Mouse (Mus musculus) liver, embryonic 11.5 days (tissue): ENCODE results near the gene Psme2. TPM values are rescaled to one million over a fixed set of nuclear protein-coding genes. Genes with fewer than 3 reads are reported as not detected.
A peak's percentile ranks its signal among the peaks of the same experiment; 100 is the strongest.

ENCODE experiments used
- ATAC-seq: fragments of 200-750 bp; cut with Nextera tagmentation; replicated peaks from 2 replicates; pipeline ENCODE4 v1.8.0; 2017; ENCODE audit warnings: moderate number of reproducible peaks, mild to moderate bottlenecking, moderate TSS enrichment, moderate library complexity; ENCODE audit not compliant: low FRiP score
- DNase-seq: peaks from one replicate; pipeline ENCODE4 v3.0.0-alpha.2; 2017; ENCODE audit warnings: low spot score
- H3K27ac ChIP-seq: fragments of 300-500 bp; sonication (generic); 2 replicates; pipeline ENCODE4 v1.5.1; 2014; ENCODE audit warnings: mild to moderate bottlenecking, low read depth, low read length, control low read depth
- H3K27me3 ChIP-seq: fragments of 300-500 bp; sonication (generic); replicated peaks from 2 replicates; pipeline ENCODE4 v1.6.1; 2014; ENCODE audit warnings: low read length, mixed read lengths; ENCODE audit not compliant: control insufficient read depth, insufficient read depth
- H3K36me3 ChIP-seq: fragments of 300-500 bp; sonication (generic); 2 replicates; pipeline ENCODE4 v1.6.1; 2014; ENCODE audit warnings: mild to moderate bottlenecking, low read length, moderate library complexity, mixed read lengths; ENCODE audit not compliant: control insufficient read depth, insufficient read depth
- H3K4me1 ChIP-seq: fragments of 300-500 bp; sonication (generic); replicated peaks from 2 replicates; pipeline ENCODE4 v1.6.1; 2014; ENCODE audit warnings: low read length, mixed read lengths; ENCODE audit not compliant: control insufficient read depth, insufficient read depth
- H3K4me2 ChIP-seq: fragments of 300-500 bp; sonication (generic); 2 replicates; pipeline ENCODE4 v1.6.1; 2014; ENCODE audit warnings: mild to moderate bottlenecking, control low read depth, moderate library complexity
- H3K4me3 ChIP-seq: fragments of 300-500 bp; sonication (generic); 2 replicates; pipeline ENCODE4 v1.5.1; 2014; ENCODE audit warnings: low read depth, low read length, control low read depth
- H3K9ac ChIP-seq: fragments of 300-500 bp; sonication (generic); 2 replicates; pipeline ENCODE4 v1.6.1; 2014; ENCODE audit warnings: low read depth, low read length, control low read depth
- H3K9me3 ChIP-seq: fragments of 300-500 bp; sonication (generic); 2 replicates; pipeline ENCODE4 v1.6.1; 2016; ENCODE audit warnings: low read length, inconsistent platforms, mixed read lengths; ENCODE audit not compliant: control insufficient read depth
- WGBS: fragments of 180-500 bp; shearing (Covaris S2); extraction: QIAGEN DNeasy Blood & Tissue Kit; methylation state at CpG from one replicate; pipeline ENCODE4 v1.1.7; 2014; 5-methylcytosine and 5-hydroxymethylcytosine counted together
- polyA plus RNA-seq: library from polyadenylated mRNA; unstranded; fragments of >200 nt; fragmentation: Nextera tagmentation; extraction: Ambion mirVana; gene quantifications from 2 replicates; pipeline ENCODE4 v1.2.1, GENCODE M21; 2014

Psme2 gene
- polyA plus RNA-seq, 1 experiment from 2014 or later, result 277 TPM

DNA sequence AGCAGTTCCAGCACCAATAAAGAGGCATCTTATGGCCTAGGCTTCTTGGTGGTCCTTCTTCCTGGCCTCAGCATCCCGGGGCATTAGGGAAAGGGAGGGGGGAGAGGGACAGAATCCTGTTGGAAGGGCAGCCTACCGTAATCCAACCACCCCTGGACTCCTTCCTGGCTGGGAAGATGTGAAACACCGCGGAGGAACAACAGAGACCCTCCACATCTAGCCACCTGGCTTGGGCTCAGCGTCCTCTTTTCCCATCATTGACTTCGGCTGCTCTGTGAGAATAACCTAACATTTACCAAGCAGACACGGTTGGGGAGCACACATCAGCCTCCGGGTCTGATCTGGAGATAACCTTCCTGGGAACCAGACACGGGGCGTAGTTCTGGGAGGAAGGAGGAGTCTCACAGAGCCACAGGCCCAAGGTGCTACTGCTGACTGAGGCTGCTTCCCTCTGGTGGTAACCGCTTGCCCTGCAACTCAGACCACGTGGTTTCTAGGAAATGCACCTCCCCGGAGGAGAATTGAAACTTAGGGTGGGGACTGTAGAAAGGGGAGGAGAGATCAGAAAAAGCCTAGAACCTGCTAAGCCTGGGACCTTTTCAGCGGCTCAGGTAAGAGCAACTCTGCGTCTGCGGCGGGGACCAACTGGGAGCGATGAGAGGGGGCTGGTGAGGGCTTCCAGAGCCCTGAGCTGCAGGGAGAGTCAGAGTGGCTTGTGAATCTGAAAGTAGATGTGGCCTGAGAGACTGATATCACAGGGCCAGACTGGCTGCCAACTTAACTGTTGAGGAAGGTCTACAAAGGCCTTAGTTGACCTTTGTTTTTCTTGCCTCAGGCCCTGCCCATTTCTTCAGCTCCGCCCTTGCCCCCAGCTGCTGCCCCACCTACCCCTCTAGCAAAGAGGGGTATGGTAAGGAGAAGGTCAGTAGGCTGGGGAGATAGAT, 13.0 kb upstream of the Psme2 start:
- ATAC-seq (peak; percentile 94), DNase-seq (peak; percentile 82)
- H3K27ac ChIP-seq, result peak overlapping the region; percentile 83
- H3K4me2 ChIP-seq, result peak overlapping the region; percentile 78
- peaks cover 46% of the 10 kb centered on the region for H3K36me3 ChIP-seq
- no peaks in the 10 kb centered on the region for H3K27me3 ChIP-seq
- peak overlapping the region; percentile 68 for H3K9ac ChIP-seq
- H3K4me3 ChIP-seq, result peak overlapping the region; percentile 60
- no peaks in the 10 kb centered on the region for H3K9me3 ChIP-seq
- peaks cover 19% of the 10 kb centered on the region for H3K4me1 ChIP-seq
- 17% methylated on average over 19 of the region's 19 CpGs for WGBS

DNA sequence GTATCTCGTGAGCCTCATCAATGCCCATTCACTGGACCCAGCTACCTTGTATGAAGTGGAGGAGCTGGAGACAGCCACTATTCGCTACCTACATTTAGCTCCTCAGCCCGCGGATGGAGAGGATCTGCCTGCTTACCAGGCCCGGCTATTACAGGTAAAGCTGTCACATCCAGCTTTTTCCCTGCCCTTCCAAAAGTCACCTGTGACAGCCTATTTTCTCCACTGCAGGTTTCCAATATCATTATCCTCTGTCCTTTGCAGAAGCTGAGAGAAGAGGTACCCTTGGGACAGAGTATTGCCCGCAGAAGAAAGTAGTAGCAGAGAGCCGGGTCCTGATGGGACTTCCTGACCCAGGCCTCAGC, 12.3 kb upstream of the Psme2 start, which contains the start of gene Irf9:
Gene Irf9, plus strand, starts transcription at position 301 of the 362 bp plus-strand sequence.
- DNase-seq, result no peak
- Histone ChIP-seq H3K36me3 (peaks cover 45% of the 10 kb centered on the region), H3K4me2 (peak within 1 kb of the TSS; percentile 78), H3K4me3 (peak within 1 kb of the TSS; percentile 60), H3K27ac (peak within 1 kb of the TSS; percentile 83), H3K4me1 (peaks cover 19% of the 10 kb centered on the region), H3K9ac (peak within 1 kb of the TSS; percentile 68), H3K9me3 (no peaks in the 10 kb centered on the region), H3K27me3 (no peaks in the 10 kb centered on the region)
- WGBS, result 84% methylated on average over 7 of the region's 7 CpGs
- ATAC-seq, result no peak

DNA sequence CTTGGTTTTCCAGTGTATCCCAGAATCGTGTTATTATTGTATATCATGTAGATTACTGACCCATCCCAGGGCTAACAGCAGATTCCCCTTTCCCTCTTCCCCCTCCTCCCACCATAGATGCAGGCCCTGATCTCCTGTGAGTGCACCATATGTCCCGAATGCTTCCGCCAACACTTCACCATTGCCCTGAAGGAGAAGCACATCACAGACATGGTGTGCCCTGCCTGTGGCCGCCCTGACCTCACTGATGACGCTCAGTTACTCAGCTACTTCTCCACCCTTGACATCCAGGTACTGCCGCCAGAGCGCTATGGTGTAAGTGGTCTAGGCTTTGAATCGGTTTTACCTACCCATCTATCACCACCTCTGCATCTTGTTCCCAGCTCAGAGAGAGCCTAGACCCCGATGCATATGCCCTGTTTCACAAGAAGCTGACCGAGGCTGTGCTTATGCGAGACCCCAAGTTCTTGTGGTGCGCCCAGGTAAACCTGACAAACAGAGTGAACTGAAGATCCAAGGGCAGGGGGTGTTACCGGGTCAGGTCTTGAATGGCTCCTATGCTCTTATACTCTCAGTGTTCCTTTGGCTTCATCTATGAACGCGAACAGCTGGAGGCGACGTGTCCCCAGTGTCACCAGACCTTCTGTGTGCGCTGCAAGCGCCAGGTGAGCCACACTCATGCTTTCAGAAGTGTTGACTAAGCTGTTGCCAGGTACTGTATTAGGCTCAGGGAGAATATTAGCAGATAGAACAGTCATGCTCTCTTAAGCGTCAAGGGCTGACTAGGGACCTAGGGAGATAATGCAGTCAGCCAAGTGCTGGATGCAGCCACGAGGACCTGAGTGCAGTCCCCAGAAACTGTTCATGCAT, 7.8 kb upstream of the Psme2 start:
- WGBS, result 92% methylated on average over 21 of the region's 21 CpGs
- Histone ChIP-seq H3K4me2 (no peak overlapping the region), H3K4me3 (no peak overlapping the region), H3K27ac (no peak overlapping the region), H3K9ac (no peak overlapping the region), H3K36me3 (peaks cover 52% of the 10 kb centered on the region), H3K27me3 (no peaks in the 10 kb centered on the region), H3K4me1 (peaks cover 6% of the 10 kb centered on the region), H3K9me3 (no peaks in the 10 kb centered on the region)
- DNase-seq (no peak), ATAC-seq (no peak)

DNA sequence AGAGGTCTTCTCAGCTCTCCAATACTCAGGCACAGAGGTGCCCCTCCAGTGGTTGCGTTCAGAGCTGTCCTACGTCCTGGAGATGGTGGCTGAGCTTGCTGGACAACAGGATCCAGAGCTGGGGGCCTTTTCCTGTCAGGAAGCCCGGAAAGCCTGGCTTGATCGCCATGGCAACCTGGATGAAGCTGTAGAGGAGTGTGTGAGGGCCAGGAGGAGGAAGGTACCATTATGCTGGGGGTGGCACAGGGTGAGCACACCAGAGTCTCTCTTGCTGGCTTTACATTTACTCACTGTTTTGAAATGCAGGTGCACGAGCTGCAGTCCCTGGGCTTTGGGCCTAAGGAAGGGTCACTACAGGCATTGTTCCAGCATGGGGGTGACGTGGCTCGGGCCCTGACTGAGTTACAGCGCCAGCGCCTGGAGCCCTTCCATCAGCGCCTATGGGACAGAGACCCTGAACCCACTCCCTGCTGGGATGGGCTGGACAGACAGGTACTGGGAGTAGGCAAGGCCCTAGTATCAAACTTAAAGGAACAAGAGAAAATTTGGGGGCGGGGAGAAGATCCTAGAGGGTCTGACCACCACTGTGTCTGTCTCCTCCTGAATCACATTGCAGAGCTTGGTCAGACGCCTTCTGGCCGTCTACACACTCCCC, 5.2 kb upstream of the Psme2 start:
- Histone ChIP-seq H3K27me3 (no peaks in the 10 kb centered on the region), H3K9me3 (no peaks in the 10 kb centered on the region), H3K4me3 (no peak overlapping the region), H3K4me2 (no peak overlapping the region), H3K4me1 (peaks cover 16% of the 10 kb centered on the region), H3K36me3 (peaks cover 39% of the 10 kb centered on the region), H3K27ac (no peak overlapping the region), H3K9ac (no peak overlapping the region)
- ATAC-seq (no peak), DNase-seq (no peak)
- 88% methylated on average over 13 of the region's 13 CpGs for WGBS

DNA sequence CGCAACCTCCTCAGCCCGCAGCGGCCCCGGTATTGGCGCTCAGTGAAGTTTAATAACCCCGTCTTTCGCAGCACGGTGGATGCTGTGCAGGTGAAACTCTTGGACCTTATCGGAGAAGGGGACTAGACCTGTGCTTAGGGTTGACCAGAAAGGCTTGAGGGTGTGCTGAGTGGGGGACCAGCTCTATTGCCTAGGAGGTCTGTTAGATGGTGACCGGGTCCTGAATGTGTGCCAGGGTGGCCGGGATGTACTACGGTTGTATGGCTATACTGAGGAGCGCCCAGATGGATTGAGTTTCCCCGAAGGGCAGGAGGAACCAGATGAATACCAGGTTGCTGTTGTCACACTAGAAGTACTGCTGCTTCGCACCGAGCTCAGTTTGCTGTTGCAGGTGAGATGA, 1.3 kb upstream of the Psme2 start:
- no peaks in the 10 kb centered on the region for H3K9me3 ChIP-seq
- H3K27ac ChIP-seq, result peak overlapping the region; percentile 78
- DNase-seq, result no peak
- WGBS, result 3% methylated on average over 16 of the region's 16 CpGs
- H3K4me3 ChIP-seq, result peak overlapping the region; percentile 99
- peaks cover 23% of the 10 kb centered on the region for H3K4me1 ChIP-seq
- no peak for ATAC-seq
- peaks cover 25% of the 10 kb centered on the region for H3K36me3 ChIP-seq
- no peaks in the 10 kb centered on the region for H3K27me3 ChIP-seq
- H3K4me2 ChIP-seq, result peak overlapping the region; percentile 97
- peak overlapping the region; percentile 97 for H3K9ac ChIP-seq

DNA sequence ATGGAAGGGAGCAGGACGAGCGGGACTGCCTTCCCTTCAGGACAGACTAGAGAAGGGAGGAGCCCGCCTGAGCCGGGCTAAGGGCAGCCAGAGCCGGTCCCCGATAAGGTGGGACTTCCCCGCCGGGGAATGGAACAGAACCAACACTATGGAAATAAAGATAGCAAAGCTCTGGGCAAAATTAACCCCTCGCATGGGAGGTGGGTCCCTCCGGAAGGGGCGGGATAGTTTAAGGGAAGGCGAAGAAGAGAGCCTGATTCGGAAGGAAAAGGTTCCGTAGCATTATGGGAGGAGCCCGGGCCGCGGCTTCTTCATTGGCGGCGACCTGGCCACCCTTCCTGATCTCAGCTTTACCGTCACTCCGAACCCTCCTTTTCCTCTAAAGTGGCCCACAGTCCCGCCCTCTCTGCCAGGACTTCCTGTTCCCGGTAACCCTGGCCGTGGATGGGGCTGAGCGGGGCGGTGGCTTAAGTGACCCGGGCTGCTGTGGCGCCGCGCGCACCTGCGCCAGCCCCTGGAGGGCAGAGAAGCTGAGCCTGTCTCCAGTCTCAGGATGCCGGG, 498 bp upstream of the Psme2 start, which contains the start of gene Rnf31:
Gene Rnf31, plus strand, starts transcription at position 378 of the 561 bp plus-strand sequence.
- Histone ChIP-seq H3K27ac (peak within 1 kb of the TSS; percentile 78), H3K36me3 (peaks cover 17% of the 10 kb centered on the region), H3K27me3 (no peaks in the 10 kb centered on the region), H3K4me2 (peak within 1 kb of the TSS; percentile 97), H3K9ac (peak within 1 kb of the TSS; percentile 97), H3K4me3 (peak within 1 kb of the TSS; percentile 99), H3K9me3 (no peaks in the 10 kb centered on the region), H3K4me1 (peaks cover 29% of the 10 kb centered on the region)
- ATAC-seq, result peak; percentile 90
- DNase-seq, result peak; percentile 91
- WGBS, result under 1% methylated on average over 33 of the region's 33 CpGs

DNA sequence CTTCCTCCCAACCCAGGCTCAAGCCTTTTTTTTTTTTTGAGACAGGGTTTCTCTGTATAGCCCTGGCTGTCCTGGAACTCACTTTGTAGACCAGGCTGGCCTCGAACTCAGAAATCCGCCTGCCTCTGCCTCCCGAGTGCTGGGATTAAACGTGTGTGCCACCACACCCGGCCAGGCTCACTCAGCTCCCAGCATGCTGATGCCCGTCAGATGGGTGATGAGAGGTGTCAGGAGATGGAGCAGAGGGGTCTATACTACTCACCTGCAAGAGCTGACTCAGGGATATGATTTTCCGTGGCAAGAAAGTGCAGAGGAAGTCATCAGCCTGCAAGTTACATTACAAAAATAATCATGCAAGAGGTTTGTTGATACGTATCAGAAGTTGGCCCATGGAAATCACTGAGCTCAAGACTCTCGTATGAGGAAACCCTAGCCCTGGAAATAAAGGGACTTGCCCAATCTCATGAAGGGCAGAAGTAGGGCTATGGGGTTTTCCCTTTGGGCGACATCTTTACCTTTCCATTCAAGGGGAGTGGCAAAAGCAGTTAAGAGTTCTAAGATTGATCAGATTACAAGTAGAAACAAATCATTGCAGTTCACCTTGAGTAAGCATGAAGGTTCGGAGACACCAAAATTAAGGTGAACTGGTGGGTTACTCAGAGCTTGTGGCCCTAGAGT, 1.0 kb downstream of the Psme2 start:
- Histone ChIP-seq H3K9ac (peak overlapping the region; percentile 97), H3K36me3 (peaks cover 2% of the 10 kb centered on the region; the same call in 1 of the 2 replicates), H3K4me1 (peaks cover 39% of the 10 kb centered on the region), H3K4me3 (peak overlapping the region; percentile 99), H3K27ac (peak overlapping the region; percentile 78), H3K27me3 (no peaks in the 10 kb centered on the region), H3K9me3 (no peaks in the 10 kb centered on the region), H3K4me2 (peak overlapping the region; percentile 97)
- ATAC-seq (no peak), DNase-seq (no peak)
- 82% methylated on average over 11 of the region's 11 CpGs for WGBS
